Mouse (Mus musculus): ENCODE results near the gene Acadvl. TPM values are rescaled to one million over a fixed set of nuclear protein-coding genes. Genes with fewer than 3 reads are reported as not detected.

The Acadvl gene
- total RNA-seq, 2 experiments from 2014 or later, result 57.4 to 59.3 TPM

DNA sequence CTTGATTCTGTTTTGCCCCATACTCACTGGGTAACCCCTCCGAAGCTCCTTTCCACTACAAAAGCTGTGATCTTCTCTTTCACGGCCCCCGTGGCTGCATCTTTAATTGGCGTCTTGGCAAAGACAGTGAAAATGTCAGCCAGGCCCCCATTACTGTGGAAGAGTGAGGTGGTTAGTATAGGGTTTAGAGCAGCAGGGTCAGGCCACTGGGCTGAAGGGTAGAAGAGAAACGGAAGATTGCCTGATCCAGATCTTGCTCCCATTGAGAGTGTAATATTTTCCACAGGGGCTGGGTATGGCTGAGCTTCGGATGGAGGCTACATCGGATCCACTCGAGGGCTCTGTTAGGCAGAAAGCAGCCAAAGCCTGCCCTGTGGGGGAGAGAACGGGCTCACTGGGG is 2.3 kb downstream of the Acadvl start:
- no peak for DNase-seq (ENCODE audit: low spot score in 2 of 2)
- intact Hi-C loops (cut with DNase I), result no loop called here

DNA sequence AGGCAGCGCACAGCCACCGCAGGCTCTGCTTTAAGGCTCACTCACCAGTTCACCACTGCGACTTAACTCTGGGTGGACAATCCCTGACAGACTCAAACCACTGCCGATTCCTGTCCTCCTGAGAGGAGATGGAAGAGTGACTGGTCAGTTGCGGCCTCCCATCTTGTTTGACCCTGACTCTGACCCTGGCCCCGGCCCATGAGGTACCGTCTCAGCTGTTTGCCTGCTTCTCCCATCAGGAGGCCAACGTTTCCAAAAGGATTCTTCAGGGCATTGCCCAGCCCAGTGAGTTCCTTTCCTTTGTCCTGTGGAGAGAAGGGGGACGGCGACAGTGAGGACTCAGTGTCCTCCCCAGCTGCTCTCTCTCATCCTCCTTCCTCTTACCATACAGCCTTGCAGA is 4.2 kb downstream of the Acadvl start:
- intact Hi-C loops (cut with DNase I), result no loop called here
- DNase-seq (ENCODE audit: low spot score in 2 of 2), result no peak

DNA sequence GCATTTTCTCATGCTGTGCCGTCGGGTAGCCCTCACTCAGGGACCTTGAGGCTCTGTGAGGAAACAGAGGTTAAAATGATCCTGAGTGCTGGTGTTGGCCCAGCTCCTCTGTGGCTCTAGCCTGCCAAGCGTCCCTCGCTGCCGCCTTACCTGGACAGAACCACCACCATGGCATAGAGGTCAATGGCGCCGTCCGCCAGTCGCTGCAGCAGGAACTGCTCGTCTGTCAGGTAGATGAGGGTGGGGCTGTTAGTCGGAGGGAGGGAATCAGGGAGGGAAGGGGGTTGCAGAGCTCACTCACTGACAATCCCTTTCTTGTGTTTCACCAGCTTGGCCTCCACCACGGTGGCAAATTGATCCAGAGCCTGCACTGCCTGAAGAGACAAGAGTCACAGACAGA is 4.7 kb downstream of the Acadvl start:
- intact Hi-C loops (cut with DNase I), result no loop called here
- no peak for DNase-seq (ENCODE audit: low spot score in 2 of 2)

DNA sequence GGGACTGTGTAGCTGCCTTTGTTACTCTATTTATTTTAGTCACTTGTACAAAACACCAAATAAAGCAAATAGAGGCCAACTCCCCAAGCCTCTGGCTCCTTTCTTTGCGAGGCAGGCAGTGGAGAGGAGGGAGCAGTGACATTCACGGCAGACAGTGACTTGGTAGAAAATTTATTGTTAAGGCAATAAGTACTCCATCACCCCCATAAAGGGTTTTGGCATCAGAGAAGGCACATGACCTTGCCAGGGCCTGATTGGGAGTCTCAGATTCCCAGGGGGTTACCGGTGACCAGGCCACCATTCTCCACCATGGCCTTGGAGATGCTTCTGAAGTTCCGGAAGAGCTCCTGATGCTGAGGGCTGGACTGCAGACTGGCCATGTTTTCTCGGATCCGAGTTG is 5.2 kb downstream of the Acadvl start:
- intact Hi-C loops (cut with DNase I), result no loop called here
- DNase-seq (ENCODE audit: low spot score in 2 of 2), result no peak

DNA sequence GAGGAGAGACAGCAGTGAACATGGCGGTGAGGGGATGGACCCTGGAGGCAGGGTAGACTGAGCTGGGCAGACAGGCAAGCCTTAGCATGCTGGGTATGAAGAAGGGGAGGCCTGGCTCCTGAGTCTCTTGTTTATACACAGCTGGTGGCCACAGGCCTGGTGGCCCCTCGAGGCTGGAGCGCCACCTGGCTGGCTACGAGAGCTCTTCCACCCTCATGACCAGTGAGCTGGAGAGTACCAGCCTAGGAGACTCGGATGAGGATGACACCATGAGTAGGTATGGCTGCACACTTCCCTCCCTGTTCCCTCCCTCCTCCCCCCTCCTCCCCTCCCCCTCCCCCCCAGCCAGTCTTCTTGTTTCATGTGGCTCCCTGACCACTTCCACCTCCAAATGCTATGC is 9.7 kb downstream of the Acadvl start:
- no peak for DNase-seq (ENCODE audit: low spot score in 2 of 2)
- intact Hi-C loops (cut with DNase I), result no loop called here

DNA sequence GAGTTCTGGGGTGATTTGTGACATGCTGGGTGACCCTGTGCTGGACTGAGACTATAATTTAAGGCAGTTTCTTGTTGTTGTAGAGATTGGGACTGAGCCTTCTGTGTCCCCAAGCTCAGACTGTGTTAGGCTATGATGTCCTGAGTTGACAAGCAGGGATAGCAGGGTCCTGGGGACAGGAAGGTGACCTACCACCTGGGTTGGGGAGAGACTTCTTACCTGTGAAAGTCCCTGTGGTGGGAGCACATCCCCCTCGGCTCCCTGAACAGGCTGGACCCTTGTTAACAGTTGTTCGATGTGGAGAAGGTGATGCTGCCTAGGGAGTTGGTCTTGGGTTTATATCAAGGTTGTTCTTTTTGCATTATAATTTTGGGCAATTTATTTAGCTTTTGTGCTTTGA is 12.7 kb downstream of the Acadvl start:
- intact Hi-C loops (cut with DNase I), result loop anchor here (5.0 kb wide), 1 partner anchor 210 kb away; the partner anchor contains the start of gene Slc16a11
- DNase-seq (ENCODE audit: low spot score in 2 of 2), result no peak

DNA sequence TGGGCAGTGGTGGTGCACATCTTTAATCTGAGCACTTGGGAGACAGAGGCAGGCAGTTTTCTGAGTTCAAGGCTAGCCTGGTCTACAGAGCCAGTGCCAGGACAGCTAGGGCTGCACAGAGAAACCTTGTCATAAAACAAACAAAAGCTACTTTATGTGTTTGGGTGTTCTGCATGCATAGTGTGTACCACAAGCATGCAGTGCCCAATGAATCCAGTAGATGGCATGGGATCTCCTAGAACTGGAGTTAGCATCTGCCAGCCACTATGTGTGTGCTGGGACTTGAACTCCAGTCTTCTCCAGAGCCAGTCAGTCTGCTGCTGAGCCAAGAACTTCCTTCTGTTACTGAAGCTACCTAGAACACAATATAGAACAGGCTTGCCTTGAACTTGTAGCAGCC is 13.3 kb downstream of the Acadvl start:
- intact Hi-C loops (cut with DNase I), result loop anchor here (5.0 kb wide), 1 partner anchor 210 kb away; the partner anchor contains the start of gene Slc16a11
- no peak for DNase-seq (ENCODE audit: low spot score in 2 of 2)

DNA sequence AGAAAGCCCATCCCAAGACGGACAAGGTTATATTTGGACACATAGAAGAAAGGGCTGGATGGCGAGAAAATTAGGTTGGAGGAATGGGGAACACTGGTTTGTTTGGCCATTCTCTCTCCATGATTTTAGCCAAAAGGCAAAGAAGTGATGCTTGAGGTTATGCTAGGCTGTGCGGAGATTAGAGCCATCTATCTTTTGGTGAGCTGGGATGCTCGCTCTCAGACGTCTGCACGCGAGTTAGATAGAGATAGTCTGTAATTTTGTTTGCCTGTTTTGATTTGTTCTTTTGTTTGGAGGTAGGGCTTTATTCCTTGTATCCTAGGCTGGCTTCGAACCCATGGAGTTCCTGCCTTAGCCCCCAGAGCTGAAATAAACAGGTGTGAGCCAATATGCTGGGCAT is 14.1 kb downstream of the Acadvl start:
- intact Hi-C loops (cut with DNase I), result loop anchor here (5.0 kb wide), 1 partner anchor 211 kb away; the partner anchor contains the start of gene Slc16a11
- DNase-seq (ENCODE audit: low spot score in 2 of 2), result no peak

DNA sequence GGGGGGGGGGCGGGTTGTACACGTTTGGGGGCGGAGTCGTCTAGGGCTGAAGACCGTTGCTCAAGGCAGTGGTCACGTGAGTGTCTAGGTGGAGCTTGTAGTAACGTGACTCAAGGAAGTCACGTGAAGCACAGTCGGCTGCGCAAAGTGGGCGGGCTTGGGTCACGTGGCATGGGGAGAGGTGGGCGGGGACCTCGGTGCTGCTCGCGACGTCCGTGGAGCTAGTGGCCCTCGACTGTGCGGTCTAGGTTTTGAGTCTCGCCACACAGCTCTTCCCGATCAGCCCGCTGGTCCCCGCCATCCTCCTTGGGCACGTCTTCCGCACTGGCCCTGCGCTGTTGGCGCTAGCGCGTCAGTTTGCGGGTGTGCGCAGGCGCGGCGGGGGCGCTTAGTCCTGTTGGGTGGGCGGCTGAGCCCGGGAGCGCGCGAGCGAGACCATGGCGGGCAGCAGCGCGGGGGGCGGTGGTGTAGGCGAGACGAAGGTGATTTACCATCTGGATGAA is 14.8 kb downstream of the Acadvl start, which contains the start of gene Dvl2:
Dvl2 (plus strand) TSS at position 200 of the 503 bp plus-strand sequence.
- intact Hi-C loops (cut with DNase I), result loop anchor here (1.0 to 5.0 kb wide), 2 partner anchors 21 to 212 kb away; partner anchors contain the start of gene Slc16a11

DNA sequence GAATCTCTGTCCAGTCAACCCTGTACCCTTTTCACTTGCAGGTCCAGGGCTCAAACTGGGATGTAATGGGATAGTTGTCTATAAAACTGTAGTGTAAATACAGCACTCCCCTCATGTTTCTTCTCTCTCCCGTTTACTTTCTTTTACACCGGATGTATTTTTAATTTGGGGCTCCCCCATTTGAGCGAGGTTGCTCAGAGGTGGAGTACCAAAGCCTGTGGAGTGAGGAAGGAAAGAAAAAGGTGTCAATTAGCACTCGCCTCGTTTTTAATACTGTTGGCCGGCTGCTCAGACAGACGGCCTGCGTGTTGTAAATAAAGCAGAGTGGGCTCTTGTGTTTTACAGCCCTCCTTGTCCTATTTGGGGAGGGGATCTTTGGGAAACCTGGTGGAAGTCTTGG is 15.5 kb downstream of the Acadvl start:
- intact Hi-C loops (cut with DNase I), result loop anchor here (1.0 to 5.0 kb wide), 2 partner anchors 22 to 213 kb away; partner anchors contain the start of gene Slc16a11
- no peak for DNase-seq (ENCODE audit: low spot score in 2 of 2)

More for the DNA sequence above, 14.8 kb downstream of the Acadvl start, which contains the start of gene Dvl2:
- peak; percentile 92 to 96 for DNase-seq (ENCODE audit: low spot score in 2 of 2)

DNA sequence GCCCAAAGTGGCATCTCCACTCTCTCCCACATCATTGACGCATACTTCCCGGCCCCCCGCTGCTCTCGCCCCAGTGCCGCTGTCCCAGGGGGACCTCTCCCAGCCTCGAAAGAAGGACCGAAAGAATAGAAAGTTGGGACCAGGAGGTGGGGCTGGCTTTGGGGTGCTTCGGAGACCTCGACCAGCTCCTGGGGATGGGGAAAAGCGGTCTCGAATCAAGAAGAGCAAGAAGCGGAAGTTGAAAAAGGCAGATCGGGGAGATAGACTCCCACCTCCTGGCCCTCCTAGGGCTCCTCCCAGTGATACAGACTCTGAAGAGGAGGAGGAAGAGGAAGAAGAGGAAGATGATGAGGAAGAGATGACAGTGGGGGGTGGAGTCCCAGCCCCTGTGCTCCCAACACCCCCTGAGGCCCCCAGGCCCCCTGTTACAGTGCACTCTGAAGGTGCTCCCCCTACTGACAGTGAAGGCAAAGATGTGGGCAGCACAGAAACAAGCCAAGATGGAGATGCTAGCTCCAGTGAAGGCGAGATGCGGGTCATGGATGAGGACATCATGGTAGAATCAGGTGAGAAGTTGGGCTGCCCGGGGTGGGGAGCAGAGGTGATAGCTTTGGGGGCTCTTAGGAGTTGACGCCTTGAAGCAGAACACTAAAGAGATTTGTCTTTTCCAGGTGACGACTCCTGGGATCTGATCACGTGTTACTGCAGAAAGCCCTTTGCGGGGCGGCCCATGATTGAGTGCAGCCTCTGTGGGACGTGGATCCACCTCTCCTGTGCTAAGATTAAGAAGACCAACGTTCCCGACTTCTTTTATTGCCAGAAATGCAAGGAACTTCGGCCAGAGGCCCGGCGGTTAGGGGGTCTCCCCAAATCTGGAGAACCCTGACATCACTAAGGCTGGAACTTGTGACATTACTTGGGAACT is 16.4 kb downstream of the Acadvl start:
- intact Hi-C loops (cut with DNase I), result no loop called here
- no peak for DNase-seq (ENCODE audit: low spot score in 2 of 2)

DNA sequence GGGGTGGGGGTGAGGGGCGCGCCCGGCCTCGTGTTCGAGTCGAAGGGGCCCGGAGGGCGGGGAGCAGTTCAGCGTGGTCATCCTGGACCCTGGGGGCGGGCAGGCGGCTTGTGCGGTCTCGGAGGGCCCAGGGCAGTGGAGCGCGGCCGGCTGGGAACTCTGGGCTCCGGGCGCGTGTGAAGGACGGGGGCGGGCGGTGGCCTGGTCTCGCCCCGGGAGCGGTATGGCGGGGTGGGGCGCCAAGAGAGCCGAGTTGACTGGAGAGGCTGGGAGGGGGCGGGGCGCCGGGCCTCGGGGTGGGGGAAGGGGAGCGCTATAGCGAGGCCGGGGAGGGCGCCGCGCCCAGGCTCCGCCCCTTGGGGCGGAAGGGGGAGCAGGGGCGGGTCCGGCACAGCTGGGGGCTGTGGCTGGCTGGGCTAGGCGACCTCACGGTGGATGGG is 18.1 kb downstream of the Acadvl start:
- intact Hi-C loops (cut with DNase I), result no loop called here
- peak; percentile 68 to 71 for DNase-seq (ENCODE audit: low spot score in 2 of 2)

DNA sequence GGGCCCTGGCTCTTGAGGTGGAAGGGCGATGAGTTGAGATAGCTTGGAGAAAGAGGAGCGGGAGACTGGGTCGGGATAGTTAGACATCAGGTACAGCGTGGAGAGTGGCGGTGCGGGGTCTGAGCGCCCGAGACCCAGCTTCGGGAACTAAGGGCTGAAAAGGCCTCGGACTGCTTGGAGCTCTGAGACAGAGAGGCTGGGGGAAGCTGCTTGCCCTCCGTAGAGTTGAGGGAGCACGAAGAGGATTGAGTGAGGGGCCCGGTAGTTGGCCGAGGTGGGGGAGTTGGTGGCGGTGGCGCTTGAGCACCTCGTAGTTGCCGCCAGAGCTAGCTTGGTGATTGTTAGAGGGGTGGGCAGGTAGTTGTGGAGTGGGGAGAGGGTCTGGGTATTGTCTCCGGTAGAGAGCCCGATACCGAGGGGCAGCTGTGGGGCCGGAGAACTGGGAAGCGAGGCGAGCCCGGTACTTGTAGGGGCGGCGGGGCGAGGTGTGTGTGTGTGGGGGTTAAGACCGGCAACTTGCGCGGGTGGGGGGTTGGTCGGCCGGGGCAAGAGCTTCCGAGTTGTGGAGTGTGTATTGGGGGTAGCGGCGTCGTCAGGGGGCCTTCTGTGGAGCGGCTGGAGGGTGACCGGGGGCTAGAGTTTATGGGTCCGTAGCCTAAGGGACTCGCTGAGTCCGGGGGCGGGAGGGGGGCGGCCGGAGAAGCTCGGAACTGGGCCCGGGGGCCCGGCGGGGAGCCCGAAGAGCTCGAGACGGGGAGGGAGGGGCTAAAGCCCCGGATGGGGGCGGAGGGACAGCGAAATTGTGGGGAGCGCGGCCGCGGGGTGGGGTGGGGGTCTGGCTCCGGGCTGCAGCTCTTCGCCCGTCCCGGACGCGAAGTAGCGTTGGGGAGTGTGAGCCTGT is 18.8 kb downstream of the Acadvl start:
- intact Hi-C loops (cut with DNase I), result no loop called here
- no peak for DNase-seq (ENCODE audit: low spot score in 2 of 2)

DNA sequence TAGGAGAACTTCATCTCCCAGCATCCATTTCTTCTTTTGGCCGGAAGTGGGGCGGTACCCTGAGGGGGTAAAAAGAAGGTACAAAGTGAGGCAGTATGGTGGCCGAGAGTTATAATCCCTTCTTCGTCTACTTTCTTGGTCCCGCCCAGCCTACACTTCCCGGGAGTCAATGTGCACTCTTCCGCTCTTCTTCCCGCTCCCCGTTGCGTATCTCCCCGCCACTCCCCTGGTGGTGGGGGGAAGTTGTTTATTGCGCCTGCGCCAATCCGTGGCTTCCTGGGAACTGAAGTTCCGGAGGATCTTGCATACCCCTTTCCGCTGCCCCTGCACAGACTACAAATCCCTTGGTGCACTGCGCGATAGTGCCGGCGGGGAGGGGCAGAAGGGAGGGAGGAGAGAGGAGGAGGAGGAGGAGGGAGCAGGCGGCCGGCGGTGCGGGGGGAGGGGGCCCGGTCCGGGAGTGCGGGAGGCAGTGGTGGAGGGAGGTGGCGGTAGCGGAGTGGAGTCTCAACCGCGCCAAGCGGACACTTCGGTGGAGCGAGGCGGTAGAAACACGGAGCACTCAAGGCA is 19.7 kb downstream of the Acadvl start, which contains the start of gene Phf23:
Phf23 (plus strand) TSS at position 387 of the 570 bp plus-strand sequence.
- intact Hi-C loops (cut with DNase I), result no loop called here
- DNase-seq (ENCODE audit: low spot score in 2 of 2), result peak; percentile 95 to 100

DNA sequence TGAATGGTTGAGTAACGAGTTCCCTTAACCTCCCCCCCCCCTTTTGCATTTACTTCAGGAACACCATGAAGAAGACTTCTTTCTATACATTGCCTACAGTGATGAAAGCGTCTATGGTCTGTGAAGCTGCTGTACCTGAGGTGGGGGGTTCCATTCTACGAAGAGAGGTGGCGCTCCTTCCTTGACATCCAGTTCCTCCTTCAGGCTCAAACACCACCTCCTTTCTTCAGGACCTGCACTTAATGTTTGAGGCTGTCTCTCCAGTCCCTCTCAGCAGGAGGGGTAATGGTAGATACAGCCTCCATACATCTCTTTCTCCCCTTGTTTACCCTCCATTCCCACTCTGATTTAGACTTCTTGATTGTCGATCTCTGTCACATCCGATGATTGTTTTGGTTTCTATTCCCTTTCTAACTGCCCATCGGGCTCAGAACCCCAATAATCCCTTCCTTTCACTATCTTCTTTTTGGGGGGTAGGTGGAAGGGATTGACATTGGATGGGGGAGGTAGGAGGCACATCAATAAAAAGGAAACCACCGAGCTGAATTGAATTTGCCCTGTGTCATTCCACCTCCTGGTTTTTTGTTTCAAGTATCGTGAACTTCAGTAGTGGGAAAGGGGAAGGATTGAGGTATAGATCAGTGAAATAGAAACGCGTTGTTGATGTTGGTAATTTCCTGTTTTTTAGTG is 20.7 kb downstream of the Acadvl start:
- intact Hi-C loops (cut with DNase I), result no loop called here
- no peak for DNase-seq (ENCODE audit: low spot score in 2 of 2)

DNA sequence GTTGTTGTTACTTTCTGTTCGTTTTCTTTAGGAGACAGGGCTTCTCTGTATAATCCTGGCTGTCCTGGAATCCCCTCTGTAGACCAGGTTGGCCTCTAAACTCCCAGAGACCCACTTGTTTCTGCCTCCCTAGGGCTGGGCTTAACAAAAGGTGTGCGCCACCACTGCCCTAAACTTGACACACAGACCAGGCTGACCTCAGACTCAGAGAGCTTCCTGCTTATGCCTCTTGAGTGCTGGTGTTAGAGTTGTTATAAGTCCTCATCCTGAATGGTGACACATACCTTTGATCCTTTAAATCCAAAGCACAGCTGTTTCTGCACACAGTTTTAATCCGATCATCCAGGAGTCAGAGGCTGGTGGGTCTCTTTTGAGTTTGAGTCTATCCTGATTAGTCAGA is 22.3 kb downstream of the Acadvl start:
- no peak for DNase-seq (ENCODE audit: low spot score in 2 of 2)
- intact Hi-C loops (cut with DNase I), result no loop called here

DNA sequence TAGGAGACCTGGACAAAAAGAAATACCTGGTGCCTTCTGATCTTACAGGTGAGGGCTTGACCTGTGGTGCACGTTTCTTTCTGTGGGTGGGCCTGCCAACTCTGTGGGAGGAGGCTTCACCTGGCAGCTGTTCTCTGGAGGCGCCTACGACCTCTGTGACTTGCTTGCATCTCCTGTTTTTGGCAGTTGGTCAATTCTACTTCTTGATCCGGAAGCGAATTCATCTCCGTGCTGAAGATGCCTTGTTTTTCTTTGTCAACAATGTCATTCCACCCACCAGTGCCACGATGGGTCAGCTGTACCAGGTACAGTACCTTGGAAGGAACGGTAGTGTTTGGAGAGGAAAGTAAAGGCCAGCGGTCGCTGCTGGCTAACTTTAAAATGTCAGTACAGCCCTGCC is 22.8 kb downstream of the Acadvl start:
- intact Hi-C loops (cut with DNase I), result no loop called here
- DNase-seq (ENCODE audit: low spot score in 2 of 2), result no peak

DNA sequence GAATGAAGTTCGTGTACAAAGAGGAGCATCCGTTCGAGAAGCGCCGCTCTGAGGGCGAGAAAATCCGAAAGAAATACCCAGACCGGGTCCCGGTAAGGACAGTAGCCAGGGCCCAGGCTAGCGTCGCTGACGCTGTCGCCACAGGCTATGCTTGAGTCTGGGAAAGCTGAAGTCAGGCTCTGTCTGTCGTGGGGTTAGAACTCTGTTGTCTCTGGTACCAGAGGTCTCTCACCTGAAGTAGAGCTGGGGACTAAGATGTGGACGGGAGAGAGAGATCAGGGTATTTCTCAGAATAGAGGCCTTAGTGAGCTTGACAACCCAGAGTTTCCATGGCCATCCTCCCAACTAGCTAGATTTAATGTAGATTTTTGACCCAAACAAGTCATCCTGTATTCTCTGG is 23.5 kb downstream of the Acadvl start:
- intact Hi-C loops (cut with DNase I), result no loop called here
- no peak for DNase-seq (ENCODE audit: low spot score in 2 of 2)
